Mouse (Mus musculus): ENCODE measurements around the gene Rhbdl2. TPM values are rescaled to one million over a fixed set of nuclear protein-coding genes. Genes with fewer than 3 reads are reported as not detected.

Rhbdl2 gene
- polyA plus RNA-seq (2014; fragmentation: Nextera tagmentation; extraction: Ambion mirVana): 3.8 TPM in 2 replicates

DNA sequence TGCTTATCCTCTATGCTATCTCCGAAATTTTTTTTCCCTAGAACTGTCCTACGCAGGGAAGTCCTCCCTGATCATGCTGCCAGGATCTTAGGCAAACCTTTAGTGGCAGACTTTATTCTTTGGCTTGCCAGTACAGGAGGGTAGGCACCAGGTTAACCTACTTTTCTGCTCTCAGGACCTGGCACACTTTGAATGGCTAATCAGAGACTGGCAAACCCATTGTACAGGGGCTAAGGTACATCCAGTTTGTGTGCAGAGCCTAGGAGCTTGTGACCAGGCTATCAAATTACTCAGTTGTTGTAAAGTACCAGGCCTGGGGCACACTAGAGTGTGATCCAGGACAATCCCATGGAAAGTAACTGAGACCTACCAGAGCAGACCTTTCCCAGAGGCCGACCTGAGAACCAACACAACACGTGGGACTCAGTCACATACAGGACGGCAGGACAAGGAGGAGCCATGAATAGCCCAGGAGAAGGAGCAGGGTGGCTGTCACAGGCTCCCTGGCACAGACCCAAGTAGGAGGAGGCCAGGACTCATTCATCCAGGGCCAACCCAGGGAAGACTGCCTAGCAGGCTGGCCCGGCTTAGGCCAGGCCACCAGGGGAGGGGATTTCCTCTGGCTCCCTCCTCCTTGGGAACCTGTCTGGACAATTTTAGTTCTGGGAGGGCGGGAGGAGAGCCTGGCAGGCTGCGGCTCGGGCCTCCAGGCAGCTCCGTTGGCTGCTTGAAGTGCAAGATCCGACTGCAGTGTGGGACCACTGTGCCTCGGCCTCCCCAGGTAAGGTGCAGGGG, at the start of gene Rhbdl2:
Gene Rhbdl2, plus strand, starts transcription at position 684 of the 795 bp plus-strand sequence.
- peak within 1 kb of the TSS; percentile 17; the same call in 1 of the 2 replicates for H3K4me3 ChIP-seq (ENCODE audit: low read length)
- no peak within 1 kb of the TSS for H3K27ac ChIP-seq (ENCODE audit: low read depth, low read length)
- WGBS: 29% methylated on average over 12 of the region's 12 CpGs
- H3K4me2 ChIP-seq (replicated peaks; ENCODE audit: low read depth, low read length): peak within 1 kb of the TSS; percentile 26
- ATAC-seq (ENCODE audit: low FRiP score, low TSS enrichment): peak; percentile 96
- no peaks in the 10 kb centered on the region for H3K36me3 ChIP-seq (ENCODE audit: control insufficient read depth, insufficient read depth, low read length)
- peak within 1 kb of the TSS; percentile 37 for H3K9ac ChIP-seq (ENCODE audit: low read depth, low read length)
- H3K27me3 ChIP-seq (ENCODE audit: control insufficient read depth, insufficient read depth, low read length): no peaks in the 10 kb centered on the region
- H3K9me3 ChIP-seq (ENCODE audit: control insufficient read depth, low read length): no peaks in the 10 kb centered on the region
- H3K4me1 ChIP-seq (ENCODE audit: control insufficient read depth, insufficient read depth, low read length): peaks cover 4% of the 10 kb centered on the region

DNA sequence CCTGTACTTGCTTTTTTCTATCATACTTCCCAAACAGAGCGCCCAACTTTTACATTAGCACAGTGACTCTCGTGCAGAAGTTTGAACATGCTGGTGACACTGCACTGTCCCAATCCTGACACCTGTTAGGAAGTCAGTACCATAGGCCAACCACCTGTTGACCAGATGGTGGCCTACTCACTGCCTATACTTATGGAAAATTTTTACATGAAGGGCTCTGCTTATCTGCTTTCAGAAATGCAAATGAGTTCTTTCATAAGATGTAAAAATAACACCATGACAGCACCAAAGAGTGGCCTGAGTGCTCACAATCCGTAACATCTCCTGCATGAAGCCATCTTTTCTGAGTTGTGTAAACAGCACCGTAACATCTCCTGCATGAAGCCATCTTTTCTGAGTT, 49.0 kb upstream of the Rhbdl2 start:
- no peak for ATAC-seq (ENCODE audit: low FRiP score, low TSS enrichment)
- H3K9me3 ChIP-seq (ENCODE audit: control insufficient read depth, low read length): no peaks in the 10 kb centered on the region
- H3K27me3 ChIP-seq (ENCODE audit: control insufficient read depth, insufficient read depth, low read length): no peaks in the 10 kb centered on the region
- H3K27ac ChIP-seq (ENCODE audit: low read depth, low read length): no peak overlapping the region
- H3K4me1 ChIP-seq (ENCODE audit: control insufficient read depth, insufficient read depth, low read length): no peaks in the 10 kb centered on the region
- H3K9ac ChIP-seq (ENCODE audit: low read depth, low read length): no peak overlapping the region
- no peak overlapping the region for H3K4me3 ChIP-seq (ENCODE audit: low read length)
- H3K36me3 ChIP-seq (ENCODE audit: control insufficient read depth, insufficient read depth, low read length): peaks cover 64% of the 10 kb centered on the region
- WGBS: 95% methylated on average over 4 of the region's 4 CpGs
- H3K4me2 ChIP-seq (replicated peaks; ENCODE audit: low read depth, low read length): no peak overlapping the region

DNA sequence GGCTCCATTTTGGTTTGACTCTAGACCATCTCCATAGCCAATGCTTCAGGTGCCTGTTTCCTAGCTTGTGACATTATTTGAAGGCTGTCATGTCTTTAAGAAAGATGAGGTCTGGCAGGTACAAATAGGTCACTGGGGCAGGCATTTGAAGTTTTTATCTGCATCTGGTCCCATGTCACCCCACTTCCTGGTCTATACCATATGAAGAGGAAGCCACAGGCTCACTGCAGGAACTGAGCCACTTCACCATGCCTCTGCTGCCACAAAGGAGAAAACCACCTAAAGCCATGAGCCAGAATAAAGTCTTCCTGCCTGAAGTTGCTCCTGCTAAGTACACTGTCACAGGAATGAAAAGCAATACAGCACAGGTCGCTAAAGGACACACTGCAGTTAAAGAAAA, 44.8 kb upstream of the Rhbdl2 start:
- no peak overlapping the region for H3K4me3 ChIP-seq (ENCODE audit: low read length)

GRCm38 (mm10) chr4:123745221-123745775, 42.4 kb upstream of the Rhbdl2 start:
- 90% methylated on average over 4 of the region's 4 CpGs for WGBS
- Histone ChIP-seq H3K4me1 (ENCODE audit: control insufficient read depth, insufficient read depth, low read length) (peaks cover 6% of the 10 kb centered on the region), H3K4me3 (ENCODE audit: low read length) (no peak overlapping the region), H3K9ac (ENCODE audit: low read depth, low read length) (no peak overlapping the region), H3K36me3 (ENCODE audit: control insufficient read depth, insufficient read depth, low read length) (peaks cover 26% of the 10 kb centered on the region), H3K27me3 (ENCODE audit: control insufficient read depth, insufficient read depth, low read length) (no peaks in the 10 kb centered on the region), H3K27ac (ENCODE audit: low read depth, low read length) (no peak overlapping the region), H3K4me2 (replicated peaks; ENCODE audit: low read depth, low read length) (no peak overlapping the region), H3K9me3 (ENCODE audit: control insufficient read depth, low read length) (no peaks in the 10 kb centered on the region)
- ATAC-seq (ENCODE audit: low FRiP score, low TSS enrichment): no peak

More for the DNA sequence above, 44.8 kb upstream of the Rhbdl2 start:
- H3K27ac ChIP-seq (ENCODE audit: low read depth, low read length): no peak overlapping the region
- no peaks in the 10 kb centered on the region for H3K9me3 ChIP-seq (ENCODE audit: control insufficient read depth, low read length)
- no peak for ATAC-seq (ENCODE audit: low FRiP score, low TSS enrichment)
- no peaks in the 10 kb centered on the region for H3K4me1 ChIP-seq (ENCODE audit: control insufficient read depth, insufficient read depth, low read length)
- H3K9ac ChIP-seq (ENCODE audit: low read depth, low read length): no peak overlapping the region
- WGBS: 89% methylated on average over 1 of the region's 1 CpGs
- no peak overlapping the region for H3K4me2 ChIP-seq (replicated peaks; ENCODE audit: low read depth, low read length)
- no peaks in the 10 kb centered on the region for H3K27me3 ChIP-seq (ENCODE audit: control insufficient read depth, insufficient read depth, low read length)
- H3K36me3 ChIP-seq (ENCODE audit: control insufficient read depth, insufficient read depth, low read length): peaks cover 43% of the 10 kb centered on the region

- H3K4me1 ChIP-seq (ENCODE audit: control insufficient read depth, insufficient read depth, low read length): peaks cover 6% of the 10 kb centered on the region
- H3K4me2 ChIP-seq (replicated peaks; ENCODE audit: low read depth, low read length): peak overlapping the region; percentile 86
- H3K9ac ChIP-seq (ENCODE audit: low read depth, low read length): peak overlapping the region; percentile 85; the same call in 1 of the 2 replicates
- no peaks in the 10 kb centered on the region for H3K9me3 ChIP-seq (ENCODE audit: control insufficient read depth, low read length)
- H3K36me3 ChIP-seq (ENCODE audit: control insufficient read depth, insufficient read depth, low read length): no peaks in the 10 kb centered on the region
- peak overlapping the region; percentile 99 for H3K4me3 ChIP-seq (ENCODE audit: low read length)
- 11% methylated on average over 10 of the region's 10 CpGs for WGBS
- no peak overlapping the region for H3K27ac ChIP-seq (ENCODE audit: low read depth, low read length)
- ATAC-seq (ENCODE audit: low FRiP score, low TSS enrichment): no peak
- H3K27me3 ChIP-seq (ENCODE audit: control insufficient read depth, insufficient read depth, low read length): no peaks in the 10 kb centered on the region; the same call in 1 of the 2 replicates
These were observed 38.8 kb upstream of the Rhbdl2 start for GRCm38 (mm10) chr4:123748726-123749415.

- Histone ChIP-seq H3K27ac (ENCODE audit: low read depth, low read length) (peak overlapping the region; percentile 84), H3K4me3 (ENCODE audit: low read length) (peak overlapping the region; percentile 99), H3K9me3 (ENCODE audit: control insufficient read depth, low read length) (no peaks in the 10 kb centered on the region), H3K4me2 (replicated peaks; ENCODE audit: low read depth, low read length) (peak overlapping the region; percentile 86), H3K27me3 (ENCODE audit: control insufficient read depth, insufficient read depth, low read length) (no peaks in the 10 kb centered on the region; the same call in 1 of the 2 replicates), H3K36me3 (ENCODE audit: control insufficient read depth, insufficient read depth, low read length) (no peaks in the 10 kb centered on the region), H3K9ac (ENCODE audit: low read depth, low read length) (peak overlapping the region; percentile 85), H3K4me1 (ENCODE audit: control insufficient read depth, insufficient read depth, low read length) (peaks cover 6% of the 10 kb centered on the region)
- ATAC-seq (ENCODE audit: low FRiP score, low TSS enrichment): peak; percentile 74
- WGBS: under 1% methylated on average over 55 of the region's 55 CpGs
These were observed 38.1 kb upstream of the Rhbdl2 start for GRCm38 (mm10) chr4:123749484-123750130.

DNA sequence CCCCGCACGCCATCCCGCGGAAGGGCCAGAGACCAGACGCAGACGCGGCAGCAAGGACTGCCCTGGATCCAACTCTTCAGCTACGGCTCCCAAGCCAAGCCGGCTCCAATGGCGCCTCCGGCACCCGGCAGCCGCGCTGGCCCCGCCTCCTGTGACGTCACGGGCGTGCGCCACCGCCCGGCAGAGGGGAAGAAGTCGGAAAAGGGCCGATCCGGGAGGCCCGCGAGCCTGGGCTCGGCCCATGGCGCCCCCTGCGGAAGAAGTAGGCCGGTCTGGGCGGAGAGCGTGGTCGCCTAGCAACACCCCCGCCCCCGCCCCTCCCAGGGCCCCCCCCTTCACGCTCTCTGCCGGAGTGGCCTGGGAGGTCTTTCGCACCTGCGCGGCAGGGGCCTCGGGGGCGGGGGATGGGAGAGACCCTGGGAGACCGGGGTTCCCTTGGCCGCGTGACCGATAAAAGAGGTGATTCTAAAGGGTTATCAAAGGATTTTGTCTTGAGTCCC, 37.5 kb upstream of the Rhbdl2 start, which contains the start of gene Akirin1:
Gene Akirin1, minus strand, starts transcription at position 194 of the 500 bp plus-strand sequence.
- H3K36me3 ChIP-seq (ENCODE audit: control insufficient read depth, insufficient read depth, low read length): no peaks in the 10 kb centered on the region
- H3K9me3 ChIP-seq (ENCODE audit: control insufficient read depth, low read length): no peaks in the 10 kb centered on the region
- H3K9ac ChIP-seq (ENCODE audit: low read depth, low read length): peak within 1 kb of the TSS; percentile 85
- no peaks in the 10 kb centered on the region; the same call in 1 of the 2 replicates for H3K27me3 ChIP-seq (ENCODE audit: control insufficient read depth, insufficient read depth, low read length)
- 0% methylated on average over 43 of the region's 46 CpGs for WGBS
- H3K4me3 ChIP-seq (ENCODE audit: low read length): peak within 1 kb of the TSS; percentile 99
- peak within 1 kb of the TSS; percentile 84 for H3K27ac ChIP-seq (ENCODE audit: low read depth, low read length)
- ATAC-seq (ENCODE audit: low FRiP score, low TSS enrichment): peak; percentile 99
- peak within 1 kb of the TSS; percentile 86 for H3K4me2 ChIP-seq (replicated peaks; ENCODE audit: low read depth, low read length)
- peaks cover 6% of the 10 kb centered on the region for H3K4me1 ChIP-seq (ENCODE audit: control insufficient read depth, insufficient read depth, low read length)

DNA sequence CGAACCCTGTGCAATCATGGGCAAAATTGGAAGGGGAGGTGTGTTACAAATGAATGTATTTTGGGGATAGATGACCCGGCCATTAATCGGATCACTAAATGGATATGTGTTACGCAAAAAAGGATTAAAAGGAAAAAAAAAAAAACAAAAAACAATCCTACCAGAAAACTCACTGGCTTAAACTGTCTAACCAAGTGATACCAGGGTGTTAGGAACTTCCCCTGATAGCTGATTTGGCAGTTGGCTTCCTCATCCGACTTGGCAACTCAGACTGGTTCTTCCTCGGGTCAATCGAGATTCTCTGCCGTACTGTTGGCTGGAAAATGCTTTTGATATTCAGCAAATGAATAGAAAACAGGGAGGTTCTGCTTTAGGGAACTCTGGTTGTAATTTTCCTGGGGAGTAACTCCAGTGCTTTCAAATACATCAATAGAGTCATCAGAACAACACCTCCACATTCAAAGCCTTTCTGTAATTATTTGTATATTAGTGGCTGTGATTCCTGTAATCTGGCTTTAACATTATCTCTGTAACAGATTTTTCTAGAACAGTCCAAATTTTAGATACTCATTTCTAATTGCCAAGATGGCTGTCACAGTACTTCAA, 36.9 kb upstream of the Rhbdl2 start:
- ATAC-seq (ENCODE audit: low FRiP score, low TSS enrichment): no peak
- H3K4me3 ChIP-seq (ENCODE audit: low read length): peak overlapping the region; percentile 99
- no peaks in the 10 kb centered on the region; the same call in 1 of the 2 replicates for H3K27me3 ChIP-seq (ENCODE audit: control insufficient read depth, insufficient read depth, low read length)
- WGBS: under 1% methylated on average over 8 of the region's 8 CpGs
- H3K9me3 ChIP-seq (ENCODE audit: control insufficient read depth, low read length): no peaks in the 10 kb centered on the region
- H3K9ac ChIP-seq (ENCODE audit: low read depth, low read length): peak overlapping the region; percentile 85
- peak overlapping the region; percentile 51 for H3K4me2 ChIP-seq (replicated peaks; ENCODE audit: low read depth, low read length)
- peaks cover 6% of the 10 kb centered on the region for H3K4me1 ChIP-seq (ENCODE audit: control insufficient read depth, insufficient read depth, low read length)
- H3K36me3 ChIP-seq (ENCODE audit: control insufficient read depth, insufficient read depth, low read length): no peaks in the 10 kb centered on the region
- H3K27ac ChIP-seq (ENCODE audit: low read depth, low read length): no peak overlapping the region
